Mouse (Mus musculus) spleen, adult 2 months (tissue): Measurements from ENCODE around the gene Slco2a1. TPM values are rescaled to one million over a fixed set of nuclear protein-coding genes. Genes with fewer than 3 reads are reported as not detected.

Experiments
- DNase-seq, 2 experiments: peaks; one replicate each; pipeline versions ENCODE4 v3.0.0 to v3.0.0-alpha.2; 2012 to 2021; ENCODE audit warnings: low spot score in 2 of 2, low read depth in 1 of 2
- H3K27ac ChIP-seq: fragments of 200-500 bp; 2 replicates; pipeline ENCODE4 v1.5.1; 2012; ENCODE audit warnings: low read length, inconsistent platforms; ENCODE audit not compliant: insufficient read depth
- H3K27me3 ChIP-seq: fragments of 200-500 bp; 2 replicates; pipeline ENCODE4 v1.6.1; 2012; ENCODE audit warnings: mild to moderate bottlenecking, moderate library complexity, low read length, inconsistent platforms; ENCODE audit not compliant: control insufficient read depth, insufficient read depth
- H3K36me3 ChIP-seq: fragments of 200-500 bp; 2 replicates; pipeline ENCODE4 v1.6.1; 2012; ENCODE audit warnings: mild to moderate bottlenecking, low read length, inconsistent platforms; ENCODE audit not compliant: control insufficient read depth, insufficient read depth
- H3K4me1 ChIP-seq: fragments of 200-500 bp; 2 replicates; pipeline ENCODE4 v1.6.1; 2011; ENCODE audit warnings: inconsistent platforms; ENCODE audit not compliant: control insufficient read depth, insufficient read depth, insufficient read length
- H3K4me3 ChIP-seq: fragments of 200-500 bp; 2 replicates; pipeline ENCODE4 v1.5.1; 2011; ENCODE audit warnings: mild to moderate bottlenecking, inconsistent platforms; ENCODE audit not compliant: insufficient read depth, insufficient read length; ENCODE audit errors: extremely low read depth
- CTCF ChIP-seq: fragments of 200-500 bp; IDR thresholded peaks from 2 replicates; pipeline ENCODE4 v1.5.1; 2011; ENCODE audit warnings: mild to moderate bottlenecking, inconsistent platforms; ENCODE audit not compliant: insufficient read depth, insufficient read length, insufficient replicate concordance; ENCODE audit errors: extremely low read depth
- POLR2A ChIP-seq: fragments of 200-500 bp; IDR thresholded peaks from 2 replicates; pipeline ENCODE4 v1.6.1; 2011; ENCODE audit warnings: low read depth, low read length, inconsistent platforms
- WGBS: fragments of 180-500 bp; shearing (Covaris S2); methylation state at CpG from one replicate; pipeline ENCODE4 v1.1.7; 2018; 5-methylcytosine and 5-hydroxymethylcytosine counted together
- polyA plus RNA-seq: library from polyadenylated mRNA; depleted of rRNA; stranded (reverse); fragments of >200 nt; gene quantifications from 2 replicates; pipeline ENCODE4 v1.2.3, GENCODE M21; 2012; rRNA removed

The Slco2a1 gene
- polyA plus RNA-seq, result 57.0 and 67.5 TPM in 2 replicates

- H3K4me1 ChIP-seq, result no peaks in the 10 kb centered on the region
- WGBS, result 61% methylated on average over 8 of the region's 8 CpGs
- H3K4me3 ChIP-seq, result no peak within 1 kb of the TSS
- TF ChIP-seq CTCF, result no peak
- no peak for TF ChIP-seq POLR2A
- no peaks in the 10 kb centered on the region for H3K36me3 ChIP-seq
- DNase-seq, result no peak
- no peaks in the 10 kb centered on the region for H3K27me3 ChIP-seq
- H3K27ac ChIP-seq, result no peak within 1 kb of the TSS
Measured at GRCm38 (mm10) chr9:102988462-102988861, at the start of gene Slco2a1. Gene Slco2a1, plus strand, starts transcription at chr9:102988712.

DNA sequence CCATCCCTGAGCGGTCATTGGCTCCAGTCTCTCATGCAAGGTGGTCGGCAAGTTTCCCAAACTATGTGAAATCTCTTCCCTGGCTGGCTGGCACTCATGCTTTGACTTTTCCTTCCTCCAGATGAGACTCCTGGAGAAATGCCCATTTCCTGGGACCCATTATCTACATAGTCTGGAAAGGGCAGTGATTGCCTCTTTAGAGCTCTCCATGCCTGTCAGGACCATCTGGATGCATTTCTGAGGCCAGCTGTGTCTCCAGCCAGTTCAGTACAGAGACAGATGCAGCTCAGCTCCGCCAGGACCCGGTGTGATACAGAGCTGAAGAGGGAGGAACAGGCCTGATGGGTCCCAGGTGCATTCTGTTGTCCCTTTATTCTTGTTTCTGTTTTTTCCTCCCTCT, 46.3 kb upstream of the Slco2a1 start:
- Histone ChIP-seq H3K4me1 (no peaks in the 10 kb centered on the region), H3K27me3 (no peaks in the 10 kb centered on the region), H3K36me3 (no peaks in the 10 kb centered on the region), H3K27ac (no peak overlapping the region), H3K4me3 (no peak overlapping the region)
- 87% methylated on average over 4 of the region's 4 CpGs for WGBS
- TF ChIP-seq POLR2A (no peak), CTCF (no peak)
- DNase-seq, result no peak

DNA sequence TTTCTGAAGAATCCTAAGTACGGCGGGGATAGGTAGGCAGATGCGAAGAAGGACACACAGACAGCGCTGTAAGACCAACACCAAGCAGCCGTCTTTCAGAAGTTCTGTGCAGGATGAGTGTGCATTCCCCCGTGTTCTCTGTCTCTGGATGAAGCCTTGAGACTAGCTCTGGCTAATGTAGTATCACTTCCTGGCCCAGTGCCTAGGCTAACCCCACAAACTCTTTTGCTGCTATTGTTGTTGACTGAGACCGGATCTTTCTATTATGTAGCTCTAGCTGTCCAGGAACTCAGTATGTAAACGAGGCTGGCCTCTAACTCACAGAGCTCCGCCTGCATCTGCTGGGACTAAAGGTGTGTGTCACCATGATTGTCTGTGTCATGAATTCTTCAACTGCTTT, 43.6 kb upstream of the Slco2a1 start:
- H3K36me3 ChIP-seq, result no peaks in the 10 kb centered on the region
- no peaks in the 10 kb centered on the region for H3K27me3 ChIP-seq
- 87% methylated on average over 9 of the region's 9 CpGs for WGBS
- no peak overlapping the region for H3K27ac ChIP-seq
- no peaks in the 10 kb centered on the region for H3K4me1 ChIP-seq
- H3K4me3 ChIP-seq, result no peak overlapping the region
- TF ChIP-seq POLR2A, result no peak
- DNase-seq, result no peak

- TF ChIP-seq POLR2A (no peak), CTCF (no peak)
- Histone ChIP-seq H3K27me3 (no peaks in the 10 kb centered on the region), H3K4me3 (no peak overlapping the region), H3K4me1 (no peaks in the 10 kb centered on the region), H3K36me3 (no peaks in the 10 kb centered on the region), H3K27ac (no peak overlapping the region)
- WGBS, result 82% methylated on average over 12 of the region's 12 CpGs
- no peak for DNase-seq
Measured at GRCm38 (mm10) chr9:102946469-102947015, 42.0 kb upstream of the Slco2a1 start.

DNA sequence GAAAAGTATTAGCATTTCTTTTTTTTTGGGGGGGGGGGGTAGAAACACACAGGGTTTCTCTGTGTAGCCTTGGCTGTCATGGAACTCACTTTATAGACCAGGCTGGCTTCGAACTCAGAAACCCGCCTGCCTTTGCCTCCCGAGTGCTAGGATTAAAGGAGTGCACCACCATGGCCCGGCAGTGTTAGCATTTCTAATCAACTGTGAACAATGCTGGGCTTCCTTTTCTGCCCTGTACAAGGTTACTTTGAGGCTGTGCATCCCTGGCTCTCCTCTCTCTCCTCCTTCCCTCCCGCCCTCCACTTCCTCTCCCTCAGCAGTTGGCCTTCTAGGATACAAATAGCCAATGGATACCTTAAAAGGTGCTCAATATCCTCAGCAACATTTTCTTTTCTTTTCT, 39.8 kb upstream of the Slco2a1 start:
- Histone ChIP-seq H3K27ac (no peak overlapping the region), H3K4me1 (no peaks in the 10 kb centered on the region), H3K4me3 (no peak overlapping the region), H3K36me3 (no peaks in the 10 kb centered on the region), H3K27me3 (no peaks in the 10 kb centered on the region)
- WGBS, result 80% methylated on average over 5 of the region's 5 CpGs
- TF ChIP-seq CTCF (no peak), POLR2A (no peak)
- no peak for DNase-seq

DNA sequence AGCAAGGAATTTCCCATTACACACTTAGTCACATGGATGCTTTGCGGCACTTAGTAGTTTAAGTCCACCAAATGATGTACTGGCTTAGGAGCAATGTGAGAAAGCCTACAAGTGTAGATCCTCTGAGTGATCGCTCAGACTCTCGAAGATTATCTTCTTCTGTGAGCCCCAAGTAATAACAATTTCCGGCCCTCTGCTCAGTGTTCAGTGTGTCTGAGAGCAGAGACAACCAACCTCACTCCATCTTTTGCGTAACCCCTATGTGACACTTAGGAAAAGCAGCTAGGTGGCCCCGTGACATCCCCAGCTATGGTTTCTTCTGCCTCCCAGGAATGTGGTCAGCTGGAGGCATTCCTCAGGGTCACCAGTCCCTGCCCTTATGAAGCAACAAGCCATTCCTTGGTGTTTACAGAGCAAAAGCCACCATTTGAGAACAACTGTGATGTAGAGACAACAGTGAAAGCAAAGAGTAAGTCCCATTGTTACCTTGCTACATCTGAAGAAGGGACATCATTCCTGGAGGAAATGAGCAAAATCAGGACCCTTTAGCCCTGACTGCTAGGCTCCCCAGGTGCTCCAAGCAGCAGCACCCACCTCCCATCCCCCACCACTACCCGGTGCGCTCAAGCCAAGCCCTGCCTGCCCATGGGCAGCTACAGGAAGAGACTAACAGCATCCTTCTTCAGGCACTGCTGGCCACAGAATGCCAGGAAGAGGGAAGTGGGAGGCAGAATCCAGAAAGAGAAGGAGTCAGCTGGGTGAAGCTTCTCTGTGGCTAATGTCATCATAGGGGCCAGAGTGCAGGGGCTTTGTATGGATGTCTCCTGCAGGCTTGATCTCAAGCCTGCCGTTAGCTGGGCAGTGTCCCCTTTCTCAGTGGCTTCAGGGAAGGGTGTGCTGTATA, 37.2 kb upstream of the Slco2a1 start:
- TF ChIP-seq POLR2A (no peak), CTCF (no peak)
- Histone ChIP-seq H3K27ac (no peak overlapping the region), H3K4me3 (no peak overlapping the region), H3K36me3 (no peaks in the 10 kb centered on the region), H3K27me3 (no peaks in the 10 kb centered on the region), H3K4me1 (no peaks in the 10 kb centered on the region)
- 89% methylated on average over 9 of the region's 9 CpGs for WGBS
- no peak for DNase-seq

- TF ChIP-seq POLR2A, result no peak
- TF ChIP-seq CTCF, result no peak
- DNase-seq, result no peak
- Histone ChIP-seq H3K4me3 (no peak overlapping the region), H3K4me1 (no peaks in the 10 kb centered on the region), H3K27ac (no peak overlapping the region), H3K36me3 (no peaks in the 10 kb centered on the region), H3K27me3 (no peaks in the 10 kb centered on the region)
- 78% methylated on average over 3 of the region's 3 CpGs for WGBS
Measured at GRCm38 (mm10) chr9:102955866-102956265, 32.6 kb upstream of the Slco2a1 start.
